Mouse (Mus musculus) limb, embryonic 15.5 days (tissue): ENCODE data around the gene Dennd2d. TPM values are rescaled to one million over a fixed set of nuclear protein-coding genes. Genes with fewer than 3 reads are reported as not detected.

Experiments
- polyA plus RNA-seq: library from polyadenylated mRNA; unstranded; fragments of >200 nt; fragmentation: Nextera tagmentation; extraction: Ambion mirVana; gene quantifications from 2 replicates; pipeline ENCODE4 v1.2.1, GENCODE M21; 2015

The Dennd2d gene
- polyA plus RNA-seq, 1 experiment from 2014 or later: 6.4 TPM

Other genes with a start within 250 kb of the Dennd2d start
- gene Chil6, start 76.2 kb upstream of the Dennd2d start, polyA plus RNA-seq: not detected in 2 replicates
- 62.3 and 67.4 TPM in 2 replicates for gene Dram2, start 65.4 kb downstream of the Dennd2d start, polyA plus RNA-seq
- gene Cept1, start 65.4 kb downstream of the Dennd2d start, polyA plus RNA-seq: 75.5 and 77.7 TPM in 2 replicates
- gene Lrif1, start 202.6 kb downstream of the Dennd2d start, polyA plus RNA-seq: 13.1 and 13.3 TPM in 2 replicates